Mouse (Mus musculus): ENCODE results near the gene C1qtnf7. TPM values are rescaled to one million over a fixed set of nuclear protein-coding genes. Genes with fewer than 3 reads are reported as not detected.
A peak's percentile ranks its signal among the peaks of the same experiment; 100 is the strongest.

Gene C1qtnf7
- total RNA-seq, 2 experiments from 2014 or later = 0.87 to 1.3 TPM

- no peak for DNase-seq
Observed at GRCm38 (mm10) chr5:43541492-43541891, 26.2 kb downstream of the C1qtnf7 start.

GRCm38 (mm10) chr5:43542246-43542845 lies 27.0 kb downstream of the C1qtnf7 start:
- DNase-seq = peak; percentile 18 to 33

- no peak for DNase-seq
Observed at GRCm38 (mm10) chr5:43549951-43550350, 34.6 kb downstream of the C1qtnf7 start.

- DNase-seq = no peak
Observed at GRCm38 (mm10) chr5:43550444-43550843, 35.1 kb downstream of the C1qtnf7 start.

- DNase-seq = no peak
Observed at GRCm38 (mm10) chr5:43554871-43555270, 39.5 kb downstream of the C1qtnf7 start.

GRCm38 (mm10) chr5:43555406-43555805 lies 40.1 kb downstream of the C1qtnf7 start:
- DNase-seq = no peak

GRCm38 (mm10) chr5:43557436-43557835 lies 42.1 kb downstream of the C1qtnf7 start:
- peak; percentile 20 to 24 for DNase-seq

GRCm38 (mm10) chr5:43561639-43562252 lies 46.4 kb downstream of the C1qtnf7 start:
- no peak for DNase-seq

GRCm38 (mm10) chr5:43569720-43570359 lies 54.5 kb downstream of the C1qtnf7 start:
- no peak for DNase-seq

- DNase-seq = peak in 1 of 2 experiments; percentile 16
Observed at GRCm38 (mm10) chr5:43582876-43583275, 67.5 kb downstream of the C1qtnf7 start.

GRCm38 (mm10) chr5:43583326-43584120 lies 68.2 kb downstream of the C1qtnf7 start:
- DNase-seq = no peak

- no peak for DNase-seq
Observed at GRCm38 (mm10) chr5:43584464-43584863, 69.1 kb downstream of the C1qtnf7 start.

GRCm38 (mm10) chr5:43585406-43586245 lies 70.3 kb downstream of the C1qtnf7 start:
- DNase-seq = no peak

GRCm38 (mm10) chr5:43588791-43589439 lies 73.6 kb downstream of the C1qtnf7 start:
- DNase-seq = no peak

- DNase-seq = no peak
Observed at GRCm38 (mm10) chr5:43589440-43589830, 74.1 kb downstream of the C1qtnf7 start.

GRCm38 (mm10) chr5:43590311-43590731 lies 75.0 kb downstream of the C1qtnf7 start:
- no peak for DNase-seq

- no peak for DNase-seq
Observed at GRCm38 (mm10) chr5:43601601-43602000, 86.3 kb downstream of the C1qtnf7 start.

- DNase-seq = no peak
Observed at GRCm38 (mm10) chr5:43602518-43602917, 87.2 kb downstream of the C1qtnf7 start.

- DNase-seq = no peak
Observed at GRCm38 (mm10) chr5:43603559-43603958, 88.2 kb downstream of the C1qtnf7 start.

GRCm38 (mm10) chr5:43608073-43608472 lies 92.7 kb downstream of the C1qtnf7 start:
- no peak for DNase-seq

- no peak for DNase-seq
Observed at GRCm38 (mm10) chr5:43609760-43610159, 94.4 kb downstream of the C1qtnf7 start.
